ENCODE assay signal across 8 mouse cellular contexts in genomic region chr4:126058997-126059362, GRCm38 (mm10). TPM values are rescaled to one million over a fixed set of nuclear protein-coding genes. Genes with fewer than 3 reads are reported as not detected.
DNase-seq lines count a peak whose midpoint lies in the region; ATAC-seq and TF ChIP-seq lines count a peak whose summit lies in the region.

No protein-coding gene starts in this region.

- no peaks in the 10 kb centered on the region for H3K27me3 ChIP-seq in lung, postnatal 0 days (replicated peaks; ENCODE audit: insufficient read depth, low read length)
- no peaks in the 10 kb centered on the region for H3K27me3 ChIP-seq in forebrain, embryonic 13.5 days
- no peaks in the 10 kb centered on the region for H3K27me3 ChIP-seq in neural tube, embryonic 12.5 days (replicated peaks)

- WGBS in lung, postnatal 0 days, result 38% methylated on average over 9 of the region's 9 CpGs
- 39% methylated on average over 9 of the region's 9 CpGs for WGBS in forebrain, embryonic 13.5 days
- WGBS in neural tube, embryonic 12.5 days, result 42% methylated on average over 9 of the region's 9 CpGs

- DNase-seq in lung, postnatal 0 days (ENCODE audit: low spot score), result no peak
- DNase-seq in lung, postnatal 4 days, result no peak
- peak; percentile 62 to 68 for DNase-seq in layer of hippocampus, postnatal 36 days
- DNase-seq in urinary bladder, postnatal 10 days (ENCODE audit: low spot score), result no peak
- no peak for DNase-seq in thymus, postnatal 0 days (ENCODE audit: low spot score)
- DNase-seq in embryo, embryonic 9.5 days (ENCODE audit: extremely low spot score), result no peak

- no peak for TF ChIP-seq CTCF in lung, postnatal 0 days (IDR thresholded peaks at IDR 0.05)

- no peak overlapping the region for H3K27ac ChIP-seq in lung, postnatal 0 days (ENCODE audit: low read length)
- no peak overlapping the region; the same call in 1 of the 2 replicates for H3K27ac ChIP-seq in forebrain, embryonic 13.5 days
- H3K27ac ChIP-seq in neural tube, embryonic 12.5 days, result no peak overlapping the region

- H3K4me2 ChIP-seq in lung, postnatal 0 days (replicated peaks; ENCODE audit: low read depth, low read length), result peak overlapping the region; percentile 77
- H3K4me2 ChIP-seq in forebrain, embryonic 13.5 days, result peak overlapping the region; percentile 84
- H3K4me2 ChIP-seq in neural tube, embryonic 12.5 days (replicated peaks), result peak overlapping the region; percentile 64

- no peaks in the 10 kb centered on the region for H3K9me3 ChIP-seq in lung, postnatal 0 days (ENCODE audit: low read length)
- H3K9me3 ChIP-seq in forebrain, embryonic 13.5 days (replicated peaks), result no peaks in the 10 kb centered on the region
- H3K9me3 ChIP-seq in neural tube, embryonic 12.5 days, result no peaks in the 10 kb centered on the region

- H3K36me3 ChIP-seq in lung, postnatal 0 days (ENCODE audit: insufficient read depth, low read length), result peaks cover 5% of the 10 kb centered on the region; the same call in 1 of the 2 replicates
- peaks cover 24% of the 10 kb centered on the region for H3K36me3 ChIP-seq in forebrain, embryonic 13.5 days (ENCODE audit: poor library complexity, severe bottlenecking)
- peaks cover 22% of the 10 kb centered on the region for H3K36me3 ChIP-seq in neural tube, embryonic 12.5 days

- peak overlapping the region; percentile 46 for H3K4me3 ChIP-seq in lung, postnatal 0 days (ENCODE audit: low read depth, low read length)
- H3K4me3 ChIP-seq in forebrain, embryonic 13.5 days, result peak overlapping the region; percentile 73
- H3K4me3 ChIP-seq in neural tube, embryonic 12.5 days, result peak overlapping the region; percentile 65

- peak overlapping the region; percentile 51; the same call in 1 of the 2 replicates for H3K9ac ChIP-seq in lung, postnatal 0 days (replicated peaks; ENCODE audit: low read depth)
- peak overlapping the region; percentile 79 for H3K9ac ChIP-seq in forebrain, embryonic 13.5 days
- H3K9ac ChIP-seq in neural tube, embryonic 12.5 days, result peak overlapping the region; percentile 51

- ATAC-seq in lung, postnatal 0 days, result no peak
- ATAC-seq in forebrain, embryonic 13.5 days, result no peak
- ATAC-seq in neural tube, embryonic 12.5 days (ENCODE audit: low FRiP score, low read depth), result no peak; the same call in 1 of the 2 replicates

- H3K4me1 ChIP-seq in lung, postnatal 0 days (ENCODE audit: insufficient read depth, low read depth, low read length), result 0 out of 2 replicates have a peak, but pooled peaks cover 3% of the 10 kb centered on the region
- peaks cover 21% of the 10 kb centered on the region for H3K4me1 ChIP-seq in forebrain, embryonic 13.5 days
- H3K4me1 ChIP-seq in neural tube, embryonic 12.5 days, result peaks cover 18% of the 10 kb centered on the region

- TF ChIP-seq EP300 in lung, postnatal 0 days (IDR thresholded peaks at IDR 0.05), result no peak

RNA-seq across cellular contexts. Expression of gene Oscp1, which starts 0.6 kb away (rescaled TPM):
- polyA plus RNA-seq in lung, postnatal 0 days (2015; fragmentation: Nextera tagmentation; extraction: Ambion mirVana), result 11.8 and 12.3 TPM in 2 replicates
- 27.8 and 37.7 TPM in 2 replicates for polyA plus RNA-seq in forebrain, embryonic 13.5 days (2015; fragmentation: Nextera tagmentation; extraction: Ambion mirVana)
- 10 to 100 TPM; 42.1 to 48.0 TPM for total RNA-seq in layer of hippocampus, postnatal 36 days (2021)
- polyA plus RNA-seq in neural tube, embryonic 12.5 days (2016; fragmentation: Nextera tagmentation; extraction: Ambion mirVana), result 23.7 and 24.1 TPM in 2 replicates
- polyA plus RNA-seq in thymus, postnatal 0 days (2015; fragmentation: Nextera tagmentation; extraction: Ambion mirVana), result 4.8 and 5.0 TPM in 2 replicates

RNA-seq across cellular contexts. Expression of gene Mrps15, which starts 12.3 kb away (rescaled TPM):
- 63.5 and 74.9 TPM in 2 replicates for polyA plus RNA-seq in lung, postnatal 0 days (2015; fragmentation: Nextera tagmentation; extraction: Ambion mirVana)
- 122 and 125 TPM in 2 replicates for polyA plus RNA-seq in forebrain, embryonic 13.5 days (2015; fragmentation: Nextera tagmentation; extraction: Ambion mirVana)
- 10 to 100 TPM; 44.1 to 44.9 TPM for total RNA-seq in layer of hippocampus, postnatal 36 days (2021)
- polyA plus RNA-seq in neural tube, embryonic 12.5 days (2016; fragmentation: Nextera tagmentation; extraction: Ambion mirVana), result 131 and 135 TPM in 2 replicates
- polyA plus RNA-seq in thymus, postnatal 0 days (2015; fragmentation: Nextera tagmentation; extraction: Ambion mirVana), result 118 and 143 TPM in 2 replicates

RNA-seq across cellular contexts. Expression of gene Csf3r, which starts 34.6 kb away (rescaled TPM):
- polyA plus RNA-seq in lung, postnatal 0 days (2015; fragmentation: Nextera tagmentation; extraction: Ambion mirVana), result 3.4 and 3.7 TPM in 2 replicates
- 0.10 and 0.21 TPM in 2 replicates for polyA plus RNA-seq in forebrain, embryonic 13.5 days (2015; fragmentation: Nextera tagmentation; extraction: Ambion mirVana)
- 1 to 10 TPM; 4.4 to 4.5 TPM for total RNA-seq in layer of hippocampus, postnatal 36 days (2021)
- polyA plus RNA-seq in neural tube, embryonic 12.5 days (2016; fragmentation: Nextera tagmentation; extraction: Ambion mirVana), result 0.60 and 0.61 TPM in 2 replicates
- polyA plus RNA-seq in thymus, postnatal 0 days (2015; fragmentation: Nextera tagmentation; extraction: Ambion mirVana), result 0.43 and 0.48 TPM in 2 replicates

RNA-seq across cellular contexts. Expression of gene Lsm10, which starts 37.4 kb away (rescaled TPM):
- polyA plus RNA-seq in lung, postnatal 0 days (2015; fragmentation: Nextera tagmentation; extraction: Ambion mirVana), result 62.2 and 64.1 TPM in 2 replicates
- polyA plus RNA-seq in forebrain, embryonic 13.5 days (2015; fragmentation: Nextera tagmentation; extraction: Ambion mirVana), result 55.9 and 56.0 TPM in 2 replicates
- total RNA-seq in layer of hippocampus, postnatal 36 days (2021), result 10 to 100 TPM; 16.5 to 18.1 TPM
- polyA plus RNA-seq in neural tube, embryonic 12.5 days (2016; fragmentation: Nextera tagmentation; extraction: Ambion mirVana), result 38.8 and 38.9 TPM in 2 replicates
- polyA plus RNA-seq in thymus, postnatal 0 days (2015; fragmentation: Nextera tagmentation; extraction: Ambion mirVana), result 55.9 and 61.0 TPM in 2 replicates

RNA-seq across cellular contexts. Expression of gene Stk40, which starts 44.8 kb away (rescaled TPM):
- 26.7 and 30.6 TPM in 2 replicates for polyA plus RNA-seq in lung, postnatal 0 days (2015; fragmentation: Nextera tagmentation; extraction: Ambion mirVana)
- 34.2 and 36.1 TPM in 2 replicates for polyA plus RNA-seq in forebrain, embryonic 13.5 days (2015; fragmentation: Nextera tagmentation; extraction: Ambion mirVana)
- total RNA-seq in layer of hippocampus, postnatal 36 days (2021), result 10 to 100 TPM; 28.5 to 29.0 TPM
- polyA plus RNA-seq in neural tube, embryonic 12.5 days (2016; fragmentation: Nextera tagmentation; extraction: Ambion mirVana), result 46.2 and 49.4 TPM in 2 replicates
- polyA plus RNA-seq in thymus, postnatal 0 days (2015; fragmentation: Nextera tagmentation; extraction: Ambion mirVana), result 26.5 and 28.8 TPM in 2 replicates

Comparison
In these comparisons a context has a peak if more than half of its experiments do, and no peak if none do; other contexts are left out.
1. DNase-seq: peak in layer of hippocampus, postnatal 36 days (2 of 2); none in lung, postnatal 0 days (single experiment), lung, postnatal 4 days (0 of 2), urinary bladder, postnatal 10 days (single experiment), thymus, postnatal 0 days (single experiment) and embryo, embryonic 9.5 days (single experiment).
2. Peak in every context shown above with its lines, with median percentiles within 50 percentile points of each other: H3K4me2 ChIP-seq, H3K4me3 ChIP-seq and H3K9ac ChIP-seq.